ENCODE assay signal across 7 mouse cellular contexts in the genomic region with DNA sequence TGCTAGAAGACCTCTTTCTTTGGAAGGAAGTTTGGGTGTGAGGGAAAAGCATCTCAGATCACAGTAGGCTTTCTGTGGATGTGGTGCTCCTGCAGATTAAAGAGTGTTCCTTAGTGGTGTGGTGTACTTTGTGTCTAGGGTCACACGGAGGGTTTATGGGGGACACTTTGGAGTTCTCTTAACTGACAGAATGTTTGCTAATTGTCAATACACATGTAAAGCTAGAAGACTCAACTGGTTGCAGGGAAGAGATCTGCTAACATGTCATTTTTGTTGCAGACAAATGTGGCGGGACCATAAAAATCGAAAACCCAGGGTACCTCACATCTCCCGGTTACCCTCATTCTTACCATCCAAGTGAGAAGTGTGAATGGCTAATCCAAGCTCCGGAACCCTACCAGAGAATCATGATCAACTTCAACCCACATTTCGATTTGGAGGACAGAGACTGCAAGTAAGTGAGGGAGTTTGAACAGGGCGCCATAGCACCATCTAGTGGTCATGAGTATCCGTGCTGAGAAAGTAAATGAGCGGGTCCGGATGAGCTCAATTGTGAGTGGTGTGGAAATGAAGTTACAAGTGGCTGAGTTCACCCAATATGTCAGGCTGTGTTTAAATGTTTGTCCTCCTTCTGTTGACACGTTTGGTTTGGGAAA. TPM values are rescaled to one million over a fixed set of nuclear protein-coding genes. Genes with fewer than 3 reads are reported as not detected.
DNase-seq lines count a peak whose midpoint lies in the region; ATAC-seq and TF ChIP-seq lines count a peak whose summit lies in the region.

No protein-coding gene starts in this region.

- TF ChIP-seq POLR2A in small intestine, adult 2 months (IDR thresholded peaks at IDR 0.05; ENCODE audit: low read depth, low read length) = no peak

- H3K4me1 ChIP-seq in intestine, embryonic 16.5 days (ENCODE audit: control insufficient read depth, insufficient read depth, low read length) = peaks cover 4% of the 10 kb centered on the region; the same call in 1 of the 2 replicates
- H3K4me1 ChIP-seq in midbrain, embryonic 12.5 days = peaks cover 26% of the 10 kb centered on the region
- H3K4me1 ChIP-seq in small intestine, adult 2 months (ENCODE audit: control insufficient read depth, insufficient read depth, insufficient read length, low read length) = peaks cover 3% of the 10 kb centered on the region

- H3K36me3 ChIP-seq in intestine, embryonic 16.5 days (ENCODE audit: control insufficient read depth, insufficient read depth, low read length) = no peaks in the 10 kb centered on the region
- no peaks in the 10 kb centered on the region for H3K36me3 ChIP-seq in midbrain, embryonic 12.5 days
- H3K36me3 ChIP-seq in small intestine, adult 2 months (ENCODE audit: control insufficient read depth, insufficient read depth, low read length) = no peaks in the 10 kb centered on the region

- peak overlapping the region; percentile 10 for H3K4me3 ChIP-seq in intestine, embryonic 16.5 days (ENCODE audit: low read length)
- H3K4me3 ChIP-seq in midbrain, embryonic 12.5 days = peak overlapping the region; percentile 9; the same call in 1 of the 2 replicates
- no peak overlapping the region for H3K4me3 ChIP-seq in small intestine, adult 2 months (ENCODE audit: low read depth, low read length)

- 8% methylated on average over 11 of the region's 11 CpGs for WGBS in intestine, embryonic 16.5 days
- 9% methylated on average over 11 of the region's 11 CpGs for WGBS in midbrain, embryonic 12.5 days
- WGBS in small intestine, adult 2 months = 10% methylated on average over 11 of the region's 11 CpGs

- intact Hi-C loops in left cerebral cortex, postnatal 36 days (cut with DNase I) = loop anchor here (5.0 to 10.0 kb wide), 2 partner anchors 129 to 1028 kb away; no protein-coding TSS in a partner anchor

- no peaks in the 10 kb centered on the region for H3K9me3 ChIP-seq in intestine, embryonic 16.5 days (ENCODE audit: control insufficient read depth, low read length)
- no peaks in the 10 kb centered on the region for H3K9me3 ChIP-seq in midbrain, embryonic 12.5 days

- peak; percentile 73 to 79 for DNase-seq in adrenal gland, adult 18-20 months (ENCODE audit: low spot score in 2 of 2)
- DNase-seq in embryo, embryonic 11 days = peak; percentile 90
- peak; percentile 48 to 75 for DNase-seq in gastrocnemius, postnatal 4 days (ENCODE audit: low spot score in 2 of 2)
- DNase-seq in left cerebral cortex, postnatal 36 days (ENCODE audit: low spot score in 2 of 2) = peak; percentile 69 to 82

- H3K27me3 ChIP-seq in intestine, embryonic 16.5 days (replicated peaks; ENCODE audit: control insufficient read depth, insufficient read depth, low read length) = no peaks in the 10 kb centered on the region
- peaks cover 14% of the 10 kb centered on the region for H3K27me3 ChIP-seq in midbrain, embryonic 12.5 days
- peaks cover 10% of the 10 kb centered on the region; the same call in 1 of the 2 replicates for H3K27me3 ChIP-seq in small intestine, adult 2 months (ENCODE audit: control insufficient read depth, insufficient read depth, low read length)

- no peak overlapping the region for H3K27ac ChIP-seq in intestine, embryonic 16.5 days (ENCODE audit: low read length)
- no peak overlapping the region for H3K27ac ChIP-seq in midbrain, embryonic 12.5 days (replicated peaks)
- no peak overlapping the region for H3K27ac ChIP-seq in small intestine, adult 2 months (ENCODE audit: insufficient read depth, low read depth, low read length)

- ATAC-seq in intestine, embryonic 16.5 days = peak; percentile 40; the same call in 1 of the 2 replicates
- ATAC-seq in midbrain, embryonic 12.5 days (ENCODE audit: low FRiP score, low read depth) = 0 out of 2 replicates have a peak, but pooled peaks have one; percentile 20

- H3K9ac ChIP-seq in intestine, embryonic 16.5 days (ENCODE audit: low read depth, low read length) = no peak overlapping the region
- H3K9ac ChIP-seq in midbrain, embryonic 12.5 days (replicated peaks) = no peak overlapping the region

- TF ChIP-seq CTCF in small intestine, adult 2 months (IDR thresholded peaks at IDR 0.05; ENCODE audit: extremely low read depth, insufficient read length, insufficient replicate concordance, low read depth, low read length) = 0 out of 2 replicates have a peak, but pooled peaks have one; percentile 33

- H3K4me2 ChIP-seq in intestine, embryonic 16.5 days (ENCODE audit: low read depth, low read length) = peak overlapping the region; percentile 26
- peak overlapping the region; percentile 32 for H3K4me2 ChIP-seq in midbrain, embryonic 12.5 days (replicated peaks)

RNA-seq across cellular contexts. Expression of gene Nrp1, which starts 4.7 kb away (rescaled TPM):
- total RNA-seq in adrenal gland, adult 18-20 months (2021) = 10 to 100 TPM; 72.6 to 94.3 TPM
- 10 to 100 TPM; 85.3 to 87.5 TPM for total RNA-seq in gastrocnemius, postnatal 4 days (2021)
- polyA plus RNA-seq in intestine, embryonic 16.5 days (2015; fragmentation: Nextera tagmentation; extraction: Ambion mirVana) = 49.1 and 49.3 TPM in 2 replicates
- total RNA-seq in left cerebral cortex, postnatal 36 days (2021) = 10 to 100 TPM; 25.1 to 25.3 TPM
- 34.8 and 35.3 TPM in 2 replicates for polyA plus RNA-seq in midbrain, embryonic 12.5 days (2016; fragmentation: Nextera tagmentation; extraction: Ambion mirVana)
- polyA plus RNA-seq in small intestine, adult 2 months (2012; rRNA removed) = 3.3 and 6.6 TPM in 2 replicates
